Mouse (Mus musculus) midbrain, embryonic 16.5 days (tissue): ENCODE measurements around the gene Acvr1. TPM values are rescaled to one million over a fixed set of nuclear protein-coding genes. Genes with fewer than 3 reads are reported as not detected.

Experiments used
- ATAC-seq: fragments of 200-750 bp; cut with Nextera tagmentation; 2 replicates; pipeline ENCODE4 v1.8.0; 2017; ENCODE audit warnings: moderate TSS enrichment
- H3K27ac ChIP-seq: fragments of 300-500 bp; sonication (generic); 2 replicates; pipeline ENCODE4 v1.5.1; 2014; ENCODE audit warnings: mild to moderate bottlenecking, low read length, mixed read lengths
- H3K27me3 ChIP-seq: fragments of 300-500 bp; sonication (generic); 2 replicates; pipeline ENCODE4 v1.6.1; 2014; ENCODE audit warnings: low read depth, low read length, mixed read lengths; ENCODE audit not compliant: control insufficient read depth, insufficient read depth
- H3K36me3 ChIP-seq: fragments of 300-500 bp; sonication (generic); 2 replicates; pipeline ENCODE4 v1.6.1; 2014; ENCODE audit warnings: mild to moderate bottlenecking, low read length, moderate library complexity, mixed read lengths; ENCODE audit not compliant: control insufficient read depth, insufficient read depth
- H3K4me1 ChIP-seq: fragments of 300-500 bp; sonication (generic); 2 replicates; pipeline ENCODE4 v1.6.1; 2014; ENCODE audit warnings: mild to moderate bottlenecking, low read length, mixed read lengths; ENCODE audit not compliant: control insufficient read depth, insufficient read depth
- H3K4me2 ChIP-seq: fragments of 300-500 bp; sonication (generic); 2 replicates; pipeline ENCODE4 v1.6.1; 2014; ENCODE audit warnings: mild to moderate bottlenecking, low read length, mixed read lengths
- H3K4me3 ChIP-seq: fragments of 300-500 bp; sonication (generic); 2 replicates; pipeline ENCODE4 v1.5.1; 2014; ENCODE audit warnings: low read depth, mild to moderate bottlenecking, low read length, moderate library complexity, mixed read lengths
- H3K9ac ChIP-seq: fragments of 300-500 bp; sonication (generic); 2 replicates; pipeline ENCODE4 v1.6.1; 2014; ENCODE audit warnings: low read depth, low read length, mixed read lengths
- H3K9me3 ChIP-seq: fragments of 300-500 bp; sonication (generic); replicated peaks from 2 replicates; pipeline ENCODE4 v1.6.1; 2014; ENCODE audit warnings: mild to moderate bottlenecking, low read length, mixed read lengths; ENCODE audit not compliant: control insufficient read depth, poor library complexity, severe bottlenecking
- WGBS: fragments of 180-500 bp; shearing (Covaris S2); extraction: QIAGEN DNeasy Blood & Tissue Kit; methylation state at CpG from one replicate; pipeline ENCODE4 v1.1.7; 2014; 5-methylcytosine and 5-hydroxymethylcytosine counted together
- polyA plus RNA-seq: library from polyadenylated mRNA; unstranded; fragments of >200 nt; fragmentation: Nextera tagmentation; extraction: Ambion mirVana; gene quantifications from 2 replicates; pipeline ENCODE4 v1.2.1, GENCODE M21; 2015

Gene Acvr1
- polyA plus RNA-seq, 1 experiment from 2014 or later = 4.4 TPM

DNA sequence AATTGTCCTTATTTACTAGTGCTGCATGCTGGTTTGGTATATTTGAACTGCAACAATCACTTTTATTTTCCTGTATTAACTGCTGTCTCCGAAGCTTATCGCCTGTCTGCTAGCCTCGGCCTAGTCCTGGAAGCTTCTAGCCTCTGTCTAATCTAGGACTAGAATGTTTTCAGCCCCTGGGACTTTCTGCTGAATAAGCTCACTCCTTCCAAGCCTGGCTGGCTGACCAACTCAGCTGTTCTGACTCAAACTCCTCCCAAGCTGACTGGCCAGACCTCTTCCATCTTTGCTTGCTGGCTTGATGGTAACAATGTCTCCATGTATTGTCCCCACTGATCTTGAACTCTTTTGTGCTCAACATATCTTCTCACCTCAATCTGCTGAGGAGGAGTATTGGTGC is 71.7 kb downstream of the Acvr1 start:
- Histone ChIP-seq H3K4me1 (no peaks in the 10 kb centered on the region), H3K4me3 (no peak overlapping the region), H3K36me3 (no peaks in the 10 kb centered on the region; the same call in 1 of the 2 replicates), H3K27me3 (no peaks in the 10 kb centered on the region), H3K27ac (no peak overlapping the region), H3K9ac (no peak overlapping the region), H3K9me3 (no peaks in the 10 kb centered on the region), H3K4me2 (no peak overlapping the region)
- 87% methylated on average over 3 of the region's 3 CpGs for WGBS
- ATAC-seq = no peak

DNA sequence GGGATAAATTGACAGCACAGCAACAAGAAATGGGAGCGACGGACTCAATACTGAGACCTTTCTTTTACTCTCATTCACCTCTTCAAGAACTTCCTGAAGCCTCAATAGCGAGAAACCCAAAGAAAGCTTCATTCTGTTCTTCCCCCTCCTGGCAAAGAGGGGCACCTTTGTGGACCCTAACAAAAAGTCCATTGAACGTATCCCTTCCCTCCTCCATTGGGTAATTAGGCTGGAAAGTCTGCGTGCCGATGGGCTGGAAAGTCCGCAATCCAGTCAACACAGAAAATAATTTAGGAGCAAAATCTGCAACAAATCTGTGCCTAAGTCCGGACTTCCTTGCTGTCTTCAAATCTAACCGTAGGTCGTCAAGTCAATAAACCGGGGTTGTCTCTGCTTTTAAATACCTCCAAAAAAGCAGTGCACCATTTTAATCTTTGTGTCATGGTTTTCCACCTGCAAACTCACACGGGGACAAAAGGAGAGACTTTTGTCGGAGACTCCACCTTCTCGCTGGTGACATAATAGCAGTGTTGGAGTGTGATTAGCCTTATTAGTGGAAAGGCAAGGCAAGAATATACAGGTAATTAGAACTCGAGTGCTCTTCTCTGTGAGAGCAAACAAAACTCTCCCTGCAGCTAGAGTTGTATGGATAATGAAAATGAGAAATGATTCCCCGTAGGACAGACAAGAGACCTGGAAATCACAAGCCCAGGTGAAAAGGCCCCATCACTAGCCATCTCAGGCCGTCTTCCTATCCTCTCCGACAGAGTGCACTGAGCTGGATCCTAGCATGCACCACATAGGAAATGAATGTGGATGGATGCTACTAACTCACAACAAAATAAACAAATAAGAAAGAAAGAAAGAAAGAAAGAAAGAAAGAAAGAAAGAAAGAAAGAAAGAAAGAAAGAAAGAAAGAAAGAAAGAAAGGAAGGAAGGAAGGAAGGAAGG is 73.0 kb downstream of the Acvr1 start:
- no peak overlapping the region for H3K4me3 ChIP-seq
- H3K27ac ChIP-seq = no peak overlapping the region
- H3K27me3 ChIP-seq = no peaks in the 10 kb centered on the region
- H3K9me3 ChIP-seq = no peaks in the 10 kb centered on the region
- WGBS = 65% methylated on average over 18 of the region's 18 CpGs
- no peaks in the 10 kb centered on the region for H3K4me1 ChIP-seq
- no peak overlapping the region for H3K4me2 ChIP-seq
- no peak overlapping the region for H3K9ac ChIP-seq
- ATAC-seq = no peak
- H3K36me3 ChIP-seq = no peaks in the 10 kb centered on the region; the same call in 1 of the 2 replicates

DNA sequence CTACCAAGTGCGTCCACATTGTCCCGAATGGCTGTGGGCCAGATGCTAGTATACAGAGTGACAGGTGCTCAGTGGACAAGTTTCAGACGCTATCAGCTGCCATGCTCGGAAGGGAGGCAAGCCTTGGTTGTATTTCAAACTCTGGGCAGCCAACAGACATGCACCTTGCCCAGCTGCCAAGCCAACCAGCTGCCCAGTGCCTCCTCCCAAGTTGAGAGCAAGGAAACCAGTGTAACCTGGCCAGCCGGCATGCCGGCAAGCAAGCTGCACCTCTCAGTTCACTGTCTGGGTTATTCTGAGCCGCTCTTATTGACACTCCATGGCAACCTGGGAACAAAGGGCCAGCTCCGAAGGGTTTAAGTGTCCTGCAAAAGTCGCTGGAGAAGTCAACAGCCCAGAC is 77.7 kb downstream of the Acvr1 start:
- Histone ChIP-seq H3K4me1 (peaks cover 8% of the 10 kb centered on the region), H3K9ac (no peak overlapping the region), H3K4me3 (no peak overlapping the region), H3K9me3 (no peaks in the 10 kb centered on the region), H3K27ac (no peak overlapping the region), H3K36me3 (no peaks in the 10 kb centered on the region), H3K27me3 (no peaks in the 10 kb centered on the region), H3K4me2 (no peak overlapping the region)
- no peak for ATAC-seq
- WGBS = 83% methylated on average over 9 of the region's 9 CpGs

- 96% methylated on average over 8 of the region's 8 CpGs for whole genome bisulfite sequencing
- Histone ChIP-seq H3K27me3 (no peaks in the 10 kb centered on the region), H3K4me3 (no peak overlapping the region), H3K36me3 (no peaks in the 10 kb centered on the region), H3K4me2 (no peak overlapping the region), H3K4me1 (peaks cover 10% of the 10 kb centered on the region), H3K9ac (no peak overlapping the region), H3K27ac (no peak overlapping the region), H3K9me3 (no peaks in the 10 kb centered on the region)
- no peak for ATAC-seq
Measured at GRCm38 (mm10) chr2:58488404-58488803, 78.6 kb downstream of the Acvr1 start.

- WGBS = 66% methylated on average over 3 of the region's 3 CpGs
- H3K4me1 ChIP-seq = peaks cover 10% of the 10 kb centered on the region
- H3K9me3 ChIP-seq = no peaks in the 10 kb centered on the region
- ATAC-seq = no peak
- H3K27me3 ChIP-seq = no peaks in the 10 kb centered on the region
- H3K36me3 ChIP-seq = no peaks in the 10 kb centered on the region
- no peak overlapping the region for H3K9ac ChIP-seq
- no peak overlapping the region for H3K27ac ChIP-seq
- H3K4me3 ChIP-seq = no peak overlapping the region
- no peak overlapping the region for H3K4me2 ChIP-seq
Measured at GRCm38 (mm10) chr2:58487279-58487560, 79.7 kb downstream of the Acvr1 start.

GRCm38 (mm10) chr2:58486441-58487278 is 80.3 kb downstream of the Acvr1 start:
- ATAC-seq = no peak
- H3K27me3 ChIP-seq = no peaks in the 10 kb centered on the region
- H3K27ac ChIP-seq = no peak overlapping the region
- H3K4me1 ChIP-seq = peaks cover 10% of the 10 kb centered on the region
- no peaks in the 10 kb centered on the region for H3K36me3 ChIP-seq
- H3K9ac ChIP-seq = no peak overlapping the region
- H3K4me3 ChIP-seq = no peak overlapping the region
- 55% methylated on average over 14 of the region's 14 CpGs for WGBS
- no peaks in the 10 kb centered on the region for H3K9me3 ChIP-seq
- H3K4me2 ChIP-seq = no peak overlapping the region

DNA sequence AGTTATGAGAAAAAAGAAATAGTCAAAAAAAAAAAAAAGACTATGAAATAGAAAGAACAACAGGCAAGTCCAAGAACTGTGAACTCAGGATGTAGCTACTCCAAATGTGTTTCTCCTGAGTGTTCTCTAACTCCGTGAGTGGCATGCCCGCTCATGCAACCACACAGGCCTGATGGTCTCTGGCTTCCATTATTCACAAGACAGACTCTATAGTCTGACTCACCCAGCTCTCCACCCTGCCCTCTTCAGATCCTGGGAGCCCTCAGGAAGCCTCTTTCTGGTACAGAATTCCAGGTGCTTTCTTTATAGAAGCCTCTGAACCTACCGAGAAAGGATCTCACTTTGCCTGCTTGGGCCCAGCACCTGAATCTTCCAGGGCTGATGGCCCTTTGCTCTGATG is 81.3 kb downstream of the Acvr1 start:
- Histone ChIP-seq H3K27me3 (no peaks in the 10 kb centered on the region), H3K4me2 (no peak overlapping the region), H3K36me3 (no peaks in the 10 kb centered on the region), H3K4me1 (peaks cover 12% of the 10 kb centered on the region), H3K4me3 (no peak overlapping the region), H3K9me3 (no peaks in the 10 kb centered on the region), H3K27ac (no peak overlapping the region), H3K9ac (no peak overlapping the region)
- no peak for ATAC-seq
- WGBS = 94% methylated on average over 3 of the region's 3 CpGs

DNA sequence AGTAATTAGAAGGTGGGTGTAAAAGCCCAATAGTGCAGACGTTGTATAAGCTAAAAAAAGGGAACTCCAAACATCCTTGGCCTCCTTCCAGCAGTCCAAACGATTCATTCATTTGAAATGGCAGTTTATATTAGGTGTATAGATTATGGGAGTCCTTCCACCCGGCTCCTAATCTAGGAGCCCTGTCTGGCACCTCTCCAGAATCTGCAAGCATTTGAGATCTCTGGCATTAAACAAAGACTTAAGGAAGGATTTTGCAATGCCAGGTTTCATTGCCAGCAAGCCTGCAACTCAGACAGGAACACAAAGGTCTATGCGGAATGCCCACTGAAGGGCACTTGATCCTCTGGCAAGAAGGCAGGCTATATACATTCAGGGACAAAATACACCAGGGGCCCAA is 81.8 kb downstream of the Acvr1 start:
- ATAC-seq = no peak
- Histone ChIP-seq H3K27ac (no peak overlapping the region), H3K9me3 (no peaks in the 10 kb centered on the region), H3K36me3 (no peaks in the 10 kb centered on the region), H3K9ac (no peak overlapping the region), H3K4me3 (no peak overlapping the region), H3K4me1 (peaks cover 12% of the 10 kb centered on the region), H3K27me3 (no peaks in the 10 kb centered on the region), H3K4me2 (no peak overlapping the region)
- WGBS = 48% methylated on average over 4 of the region's 4 CpGs
